Comparison of ENCODE assay signal across 13 mouse cellular contexts in genomic region chr11:71541178-71541845, GRCm38 (mm10).
DNase-seq lines count a peak whose midpoint lies in the region; ATAC-seq and TF ChIP-seq lines count a peak whose summit lies in the region.
"Had no signal": no experiment of that assay in that cellular context is flagged by ENCODE, and none has a peak within 500 bp of the region (broad histone marks: within the 10 kb centered on the region; RNA-seq: fewer than 3 reads in every experiment).

No protein-coding gene starts in this region.

- H3K4me3 ChIP-seq in kidney, postnatal 0 days (replicated peaks; ENCODE audit: low read depth, low read length): no peak overlapping the region
- H3K4me3 ChIP-seq: intestine, embryonic 15.5 days; midbrain, embryonic 12.5 days; stomach, embryonic 15.5 days had no signal

- H3K9me3 ChIP-seq in kidney, postnatal 0 days (replicated peaks; ENCODE audit: low read length): no peaks in the 10 kb centered on the region; the same call in 1 of the 2 replicates
- H3K9me3 ChIP-seq: intestine, embryonic 15.5 days; stomach, embryonic 15.5 days had no signal

- H3K4me1 ChIP-seq in kidney, postnatal 0 days (replicated peaks; ENCODE audit: insufficient read depth, low read length): no peaks in the 10 kb centered on the region
- H3K4me1 ChIP-seq: intestine, embryonic 15.5 days; stomach, embryonic 15.5 days had no signal

- no peak overlapping the region for H3K4me2 ChIP-seq in kidney, postnatal 0 days (ENCODE audit: low read length)
- H3K4me2 ChIP-seq: intestine, embryonic 15.5 days; lung, embryonic 14.5 days; midbrain, embryonic 12.5 days; stomach, embryonic 15.5 days had no signal

- no peaks in the 10 kb centered on the region for H3K36me3 ChIP-seq in kidney, postnatal 0 days (ENCODE audit: insufficient read depth, low read length)
- H3K36me3 ChIP-seq: intestine, embryonic 15.5 days; midbrain, embryonic 12.5 days; stomach, embryonic 15.5 days had no signal

- no peak overlapping the region for H3K9ac ChIP-seq in kidney, postnatal 0 days (ENCODE audit: low read depth, low read length)
- H3K9ac ChIP-seq: intestine, embryonic 15.5 days; lung, embryonic 14.5 days; midbrain, embryonic 12.5 days; stomach, embryonic 15.5 days had no signal

- WGBS in kidney, postnatal 0 days: 27% methylated on average over 6 of the region's 6 CpGs

- no peaks in the 10 kb centered on the region for H3K27me3 ChIP-seq in kidney, postnatal 0 days (ENCODE audit: insufficient read depth, low read length)
- H3K27me3 ChIP-seq: intestine, embryonic 15.5 days; midbrain, embryonic 12.5 days; stomach, embryonic 15.5 days had no signal

- no peak; the same call in 1 of the 2 replicates for ATAC-seq in kidney, postnatal 0 days (replicated peaks; ENCODE audit: low FRiP score, low read depth)
- ATAC-seq: intestine, embryonic 15.5 days had no signal

- peak; percentile 35 for DNase-seq in adrenal gland, adult 2 months
- no peak for DNase-seq in adrenal gland, postnatal 25 days
- peak; percentile 74 for DNase-seq in kidney, postnatal 0 days (ENCODE audit: low spot score)
- no peak for DNase-seq in kidney, adult 8-10 months
- DNase-seq in adrenal gland, postnatal 14 days: peak; percentile 16
- peak; percentile 14 for DNase-seq in layer of hippocampus, adult 9-11 months
- DNase-seq in thymus, postnatal 25 days: no peak
- DNase-seq in T-cell, adult 2 months (ENCODE audit: low spot score): no peak
- DNase-seq: gastrocnemius, postnatal 14 days; lung, embryonic 14.5 days had no signal

- no peak for TF ChIP-seq CTCF in kidney, postnatal 0 days (IDR thresholded peaks at IDR 0.05; ENCODE audit: low read depth)

- H3K27ac ChIP-seq in kidney, postnatal 0 days: no peak overlapping the region
- H3K27ac ChIP-seq: intestine, embryonic 15.5 days; midbrain, embryonic 12.5 days; stomach, embryonic 15.5 days had no signal

Comparison
In these comparisons a context has a peak if more than half of its experiments do, and no peak if none do; other contexts are left out.
1. DNase-seq: peak in adrenal gland, adult 2 months (single experiment), kidney, postnatal 0 days (single experiment), adrenal gland, postnatal 14 days (single experiment) and layer of hippocampus, adult 9-11 months (single experiment); none in adrenal gland, postnatal 25 days (single experiment), kidney, adult 8-10 months (0 of 2), thymus, postnatal 25 days (single experiment) and T-cell, adult 2 months (single experiment).